Mouse (Mus musculus) erythroblast, adult 5-6 weeks (primary cell): ENCODE results near the gene Fmo6. TPM values are rescaled to one million over a fixed set of nuclear protein-coding genes. Genes with fewer than 3 reads are reported as not detected.

Source experiments
- ATAC-seq: replicated peaks from 2 replicates; pipeline ENCODE4 v1.8.0; 2016; ENCODE audit warnings: moderate number of reproducible peaks, mild to moderate bottlenecking, moderate TSS enrichment, inconsistent platforms; ENCODE audit not compliant: poor library complexity, low FRiP score, severe bottlenecking
- total RNA-seq, 2 experiments: library from RNA; stranded (forward) in 1 of 2; stranded (reverse) in 1 of 2; fragments of 150-400 nt in 1 of 2; fragments of 200-764, 138-1000 nt in 1 of 2; gene quantifications; 2 replicates each; pipeline versions ENCODE4 v1.2.3 to v1.2.4; 2015 to 2017; ENCODE audit warnings: low replicate concordance in 2 of 2

Gene Fmo6
- not detected in 2 replicates for total RNA-seq (2015; ENCODE audit: low replicate concordance)
- total RNA-seq (2017; ENCODE audit: low replicate concordance): not detected in 2 replicates

GRCm38 (mm10) chr1:162937415-162937814, at the start of gene Fmo6:
Fmo6 (minus strand) TSS chr1:162937515.
- no peak for ATAC-seq

GRCm38 (mm10) chr1:162986777-162987176, 49.5 kb upstream of the Fmo6 start:
- no peak for ATAC-seq

- no peak for ATAC-seq
These were observed 48.9 kb upstream of the Fmo6 start for GRCm38 (mm10) chr1:162986121-162986748.

- ATAC-seq: no peak
These were observed 47.1 kb upstream of the Fmo6 start, which contains the start of gene Fmo3 for GRCm38 (mm10) chr1:162984428-162984827. Fmo3 (minus strand) TSS chr1:162984528.

GRCm38 (mm10) chr1:162963556-162963955, 26.2 kb upstream of the Fmo6 start:
- ATAC-seq: no peak

GRCm38 (mm10) chr1:162957422-162957821, 20.1 kb upstream of the Fmo6 start:
- no peak for ATAC-seq

- ATAC-seq: no peak
These were observed 15.8 kb upstream of the Fmo6 start for GRCm38 (mm10) chr1:162953079-162953478.

- ATAC-seq: no peak
These were observed 12.4 kb upstream of the Fmo6 start for GRCm38 (mm10) chr1:162949763-162950162.

- no peak for ATAC-seq
These were observed 10.6 kb upstream of the Fmo6 start for GRCm38 (mm10) chr1:162947934-162948333.

GRCm38 (mm10) chr1:162946837-162947558, 9.7 kb upstream of the Fmo6 start:
- no peak for ATAC-seq

- ATAC-seq: no peak
These were observed 6.4 kb upstream of the Fmo6 start for GRCm38 (mm10) chr1:162943700-162944099.

- ATAC-seq: no peak
These were observed 1.5 kb upstream of the Fmo6 start for GRCm38 (mm10) chr1:162938696-162939351.

- no peak for ATAC-seq
These were observed 818 bp upstream of the Fmo6 start for GRCm38 (mm10) chr1:162937970-162938695.

GRCm38 (mm10) chr1:162934374-162935012, 2.8 kb downstream of the Fmo6 start:
- ATAC-seq: no peak

GRCm38 (mm10) chr1:162932386-162932785, 4.9 kb downstream of the Fmo6 start:
- no peak for ATAC-seq

- no peak for ATAC-seq
These were observed 5.4 kb downstream of the Fmo6 start for GRCm38 (mm10) chr1:162931880-162932279.

GRCm38 (mm10) chr1:162931310-162931875, 5.9 kb downstream of the Fmo6 start:
- no peak for ATAC-seq

GRCm38 (mm10) chr1:162930631-162931030, 6.7 kb downstream of the Fmo6 start:
- ATAC-seq: no peak

- ATAC-seq: no peak
These were observed 8.2 kb downstream of the Fmo6 start for GRCm38 (mm10) chr1:162929146-162929545.
